Mouse (Mus musculus) cortical plate, adult 2 months (tissue): ENCODE data around the gene Meis2.

Experiments used
- CTCF ChIP-seq: fragments of 200-500 bp; IDR thresholded peaks from 2 replicates; pipeline ENCODE4 v1.5.1; 2011; ENCODE audit warnings: mild to moderate bottlenecking, control low read depth, low read length; ENCODE audit not compliant: insufficient read depth; ENCODE audit errors: extremely low read depth
- POLR2A ChIP-seq: fragments of 200-500 bp; IDR thresholded peaks from 2 replicates; pipeline ENCODE4 v1.6.1; 2011; ENCODE audit warnings: mild to moderate bottlenecking, low read length, control low read depth; ENCODE audit not compliant: insufficient read depth; ENCODE audit errors: extremely low read depth

DNA sequence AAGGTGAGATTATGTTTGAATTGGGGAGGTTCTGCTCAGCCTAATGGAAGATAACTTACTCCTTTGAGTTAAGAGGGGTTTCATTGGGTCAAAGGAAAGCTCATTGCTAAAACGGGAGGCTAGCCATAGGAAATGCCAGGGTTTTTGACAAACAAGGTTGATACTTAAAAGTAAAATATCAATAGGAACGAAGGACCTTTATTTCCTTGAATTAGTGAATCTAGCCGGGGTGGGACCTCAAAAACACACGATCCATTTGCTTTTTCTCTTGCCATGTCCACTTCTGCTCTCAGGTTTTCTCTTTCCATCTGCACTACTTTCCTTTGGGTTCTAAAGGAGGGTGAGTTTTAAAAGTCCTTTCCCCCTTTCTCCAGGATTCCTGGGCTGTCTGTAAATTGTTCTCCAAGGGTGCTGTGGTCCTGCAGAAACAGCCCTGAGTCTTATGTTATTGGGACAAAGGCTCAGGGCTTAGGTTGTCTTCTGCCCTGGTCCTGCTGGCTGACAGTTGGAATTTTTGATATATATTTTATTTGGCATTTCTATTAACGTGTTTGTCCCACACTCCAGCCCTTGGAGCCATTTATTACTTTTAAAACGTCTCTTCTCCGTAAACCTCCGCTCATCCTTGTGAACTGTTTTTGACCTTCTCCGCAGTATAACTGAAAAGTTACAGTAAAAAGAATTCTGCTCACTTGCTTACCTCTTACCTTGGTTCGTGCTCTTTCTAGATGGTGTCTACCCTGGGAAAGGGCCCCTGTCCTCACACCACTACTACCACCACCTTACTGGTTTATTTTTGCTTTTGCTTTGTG is 5.2 kb upstream of the Meis2 start:
- TF ChIP-seq POLR2A, result no peak
- no peak for TF ChIP-seq CTCF
